Mouse (Mus musculus) CH12.LX (cell line): ENCODE data around the gene Arhgap28. TPM values are rescaled to one million over a fixed set of nuclear protein-coding genes. Genes with fewer than 3 reads are reported as not detected.

Source experiments
- DNase-seq: peaks from one replicate; pipeline ENCODE4 v3.0.0-alpha.2; 2013; ENCODE audit errors: extremely low read depth
- H3K27ac ChIP-seq: 2 replicates; pipeline ENCODE4 v1.5.1; 2012; ENCODE audit warnings: low read depth, mild to moderate bottlenecking, control low read depth, moderate library complexity; ENCODE audit not compliant: insufficient read depth
- H3K27me3 ChIP-seq: replicated peaks from 2 replicates; pipeline ENCODE3; 2012; ENCODE audit warnings: inconsistent platforms
- H3K36me3 ChIP-seq, 2 experiments: replicated peaks in 1 of 2; 2 replicates each; pipeline versions ENCODE3 to v1.6.1; 2012; ENCODE audit warnings: inconsistent platforms in 1 of 2, low read length in 1 of 2, mild to moderate bottlenecking in 1 of 2, mixed read lengths in 1 of 2, moderate library complexity in 1 of 2; ENCODE audit not compliant: control insufficient read depth in 1 of 2, insufficient read depth in 1 of 2
- H3K4me1 ChIP-seq, 2 experiments: 2 replicates each; pipeline ENCODE4 v1.6.1; 2012; ENCODE audit warnings: inconsistent platforms in 1 of 2, moderate library complexity in 1 of 2; ENCODE audit not compliant: insufficient read depth in 2 of 2, control insufficient read depth in 1 of 2
- H3K4me2 ChIP-seq: 2 replicates; pipeline ENCODE4 v1.6.1; 2012; ENCODE audit warnings: low read depth, mild to moderate bottlenecking, control low read depth; ENCODE audit not compliant: poor library complexity, insufficient read depth, severe bottlenecking
- H3K4me3 ChIP-seq, 3 experiments: fragments of 150-350 bp in 1 of 3; sonication (generic) in 1 of 3; replicated peaks in 1 of 3; 2 replicates each; pipeline versions ENCODE3 to v1.5.1; 2011 to 2012; ENCODE audit warnings: low read depth in 2 of 3, low read length in 2 of 3, mild to moderate bottlenecking in 2 of 3, moderate library complexity in 2 of 3, control low read depth in 1 of 3, improper control_type of control experiment in 1 of 3, inconsistent platforms in 1 of 3, mixed read lengths in 1 of 3; ENCODE audit not compliant: poor library complexity in 1 of 3
- H3K79me2 ChIP-seq: replicated peaks from 2 replicates; pipeline ENCODE4 v1.6.1; 2012; ENCODE audit warnings: mild to moderate bottlenecking, moderate library complexity; ENCODE audit not compliant: control insufficient read depth, poor library complexity, insufficient read depth, severe bottlenecking; ENCODE audit errors: extremely low read depth
- H3K9ac ChIP-seq: 2 replicates; pipeline ENCODE4 v1.6.1; 2012; ENCODE audit warnings: low read depth, mild to moderate bottlenecking, control low read depth, moderate library complexity; ENCODE audit not compliant: insufficient read depth
- H3K9me3 ChIP-seq: replicated peaks from 2 replicates; pipeline ENCODE3; 2012; ENCODE audit warnings: low read length, inconsistent platforms, mixed read lengths
- CHD1 ChIP-seq: IDR thresholded peaks from 2 replicates; pipeline ENCODE4 v1.6.1; 2012; ENCODE audit warnings: low read depth, low read length, improper control_type of control experiment, inconsistent platforms
- CHD2 ChIP-seq: IDR thresholded peaks from 2 replicates; pipeline ENCODE4 v1.6.1; 2011; ENCODE audit warnings: low read length, improper control_type of control experiment
- E2F4 ChIP-seq: IDR thresholded peaks from 2 replicates; pipeline ENCODE4 v1.6.1; 2011; ENCODE audit warnings: low read depth, low read length, improper control_type of control experiment; ENCODE audit not compliant: insufficient replicate concordance
- ELF1 ChIP-seq: IDR thresholded peaks from 2 replicates; pipeline ENCODE4 v1.6.1; 2014; ENCODE audit warnings: low read depth, mild to moderate bottlenecking, inconsistent platforms, low read length, improper control_type of control experiment
- GABPA ChIP-seq: IDR thresholded peaks from 2 replicates; pipeline ENCODE4 v1.6.1; 2012; ENCODE audit warnings: low read depth, low read length, improper control_type of control experiment, inconsistent platforms; ENCODE audit not compliant: insufficient replicate concordance
- MAFK ChIP-seq: IDR thresholded peaks from 2 replicates; pipeline ENCODE4 v1.6.1; 2011; ENCODE audit warnings: low read length, improper control_type of control experiment; ENCODE audit not compliant: insufficient replicate concordance
- MAZ ChIP-seq: IDR thresholded peaks from 2 replicates; pipeline ENCODE4 v1.6.1; 2012; ENCODE audit warnings: low read depth, mild to moderate bottlenecking, inconsistent platforms, low read length, improper control_type of control experiment, moderate library complexity
- MEF2A ChIP-seq: IDR thresholded peaks from 2 replicates; pipeline ENCODE4 v1.6.1; 2014; ENCODE audit warnings: low read depth, mild to moderate bottlenecking, inconsistent platforms, low read length, improper control_type of control experiment, borderline replicate concordance
- MYC ChIP-seq: IDR thresholded peaks from 2 replicates; pipeline ENCODE4 v1.6.1; 2011; ENCODE audit warnings: low read depth, mild to moderate bottlenecking, improper control_type of control experiment, low read length
- PAX5 ChIP-seq: IDR thresholded peaks from 2 replicates; pipeline ENCODE4 v1.6.1; 2012; ENCODE audit warnings: low read length, inconsistent platforms, mixed read lengths
- POLR2A ChIP-seq: IDR thresholded peaks from 2 replicates; pipeline ENCODE4 v1.6.1; 2011; ENCODE audit warnings: low read depth, mild to moderate bottlenecking, improper control_type of control experiment, low read length
- POLR2AphosphoS2 ChIP-seq: IDR thresholded peaks from 2 replicates; pipeline ENCODE4 v1.6.1; 2011; ENCODE audit warnings: low read depth, low read length, improper control_type of control experiment
- RAD21 ChIP-seq: IDR thresholded peaks from 2 replicates; pipeline ENCODE4 v1.6.1; 2011; ENCODE audit warnings: low read depth, mild to moderate bottlenecking, low read length, improper control_type of control experiment, moderate library complexity
- SIN3A ChIP-seq: IDR thresholded peaks from 2 replicates; pipeline ENCODE4 v1.6.1; 2012; ENCODE audit warnings: low read length, improper control_type of control experiment, inconsistent platforms
- TBP ChIP-seq: conservative IDR thresholded peaks from 2 replicates; pipeline ENCODE4 v1.6.1; 2011; ENCODE audit warnings: low read depth, low read length, improper control_type of control experiment
- USF1 ChIP-seq: IDR thresholded peaks from 2 replicates; pipeline ENCODE4 v1.6.1; 2014; ENCODE audit warnings: low read depth, mild to moderate bottlenecking, inconsistent platforms, low read length, improper control_type of control experiment
- ZMIZ1 ChIP-seq: IDR thresholded peaks from 2 replicates; pipeline ENCODE4 v1.6.1; 2012; ENCODE audit warnings: low read depth, mild to moderate bottlenecking, inconsistent platforms, low read length, improper control_type of control experiment
- ZNF384 ChIP-seq: IDR thresholded peaks from 2 replicates; pipeline ENCODE4 v1.6.1; 2012; ENCODE audit warnings: low read depth, low read length, improper control_type of control experiment, inconsistent platforms
- dilution Hi-C: fragments of 300-500 bp; cut with MboI; formaldehyde crosslinking; loops from 2 replicates; pipeline ENCODE4 v1.14.3; 2020; ENCODE audit warnings: low sequenced_read_pairs; ENCODE audit not compliant: extremely low pct_unique_long_range_greater_than_20kb, extremely low pct_ligation_motif_present
- in situ Hi-C: fragments of 300-500 bp; cut with MboI; formaldehyde crosslinking; loops from 3 replicates; pipeline ENCODE4 v1.14.3; 2019; ENCODE audit warnings: low sequenced_read_pairs, low pct_ligation_motif_present, low pct_unique_long_range_greater_than_20kb, mixed read lengths
- polyA plus RNA-seq: library from polyadenylated mRNA; unstranded; fragments of >175 nt; gene quantifications from 2 replicates; pipeline ENCODE4 v1.2.1, GENCODE M21; 2012; ENCODE audit warnings: low read depth; ENCODE audit not compliant: insufficient read length
- total RNA-seq, 2 experiments: library from RNA; depleted of rRNA; stranded (reverse); fragments of 300-350 nt in 1 of 2; fragments of >200 nt in 1 of 2; gene quantifications; 2 replicates each; pipeline ENCODE4 v1.2.3; 2012 to 2014

Gene Arhgap28
- total and polyA plus RNA-seq, 3 experiments, result not detected

DNA sequence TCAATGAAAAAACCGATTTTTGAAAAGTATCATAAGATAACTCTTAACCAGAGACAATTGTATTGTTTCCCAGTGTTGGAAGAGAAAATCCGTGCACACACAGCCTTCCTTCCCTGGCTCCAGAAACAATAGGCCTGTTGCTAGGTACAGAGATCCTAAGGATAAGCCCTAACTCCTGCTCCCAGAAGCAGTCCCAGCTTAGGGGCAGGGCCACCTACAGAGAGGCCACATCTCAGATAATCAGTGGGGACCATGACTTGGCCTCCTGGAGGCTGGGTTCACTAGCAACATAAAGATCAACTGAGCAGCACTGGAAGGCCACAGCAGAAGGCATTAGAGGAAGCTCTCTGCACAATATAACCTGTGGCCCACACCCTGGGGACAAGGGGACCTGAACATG is 27.5 kb downstream of the Arhgap28 start:
- Histone ChIP-seq H3K27me3 (no peaks in the 10 kb centered on the region), H3K4me3 (no peak overlapping the region), H3K9me3 (peaks cover 71% of the 10 kb centered on the region), H3K9ac (no peak overlapping the region), H3K27ac (no peak overlapping the region), H3K36me3 (no peaks in the 10 kb centered on the region), H3K79me2 (no peaks in the 10 kb centered on the region), H3K4me2 (no peak overlapping the region)
- in situ Hi-C loops, result no loop called here
- DNase-seq, result no peak
- TF ChIP-seq CHD2, result no peak
- TF ChIP-seq ELF1, result no peak
- TF ChIP-seq TBP, result no peak
- TF ChIP-seq RAD21, result no peak
- TF ChIP-seq ZMIZ1, result no peak
- TF ChIP-seq CHD1, result no peak
- no peak for TF ChIP-seq GABPA
- no peak for TF ChIP-seq POLR2A
- TF ChIP-seq, all 38 proteins: peak for 0
- no peaks in the 10 kb centered on the region for H3K4me1 ChIP-seq
- dilution Hi-C loops, result no loop called here

DNA sequence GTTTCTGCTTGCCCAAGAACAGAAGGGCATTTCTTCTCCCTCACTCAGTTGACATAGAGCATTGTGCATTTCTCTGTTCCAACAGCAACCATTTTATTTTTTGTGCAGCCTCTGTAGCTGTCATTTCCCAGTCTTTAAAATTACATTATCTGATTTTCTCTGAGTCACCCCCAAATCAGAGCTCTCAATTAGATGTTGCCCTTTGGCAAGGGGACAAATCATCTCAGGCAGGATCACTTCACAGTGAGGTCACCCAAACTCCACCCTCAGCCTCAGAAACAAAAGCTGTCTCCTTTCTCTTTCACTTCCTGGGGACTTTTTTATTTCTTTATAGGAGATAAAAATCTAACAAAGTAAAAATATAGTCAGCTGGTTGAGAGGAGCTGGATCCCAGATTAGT is 27.9 kb downstream of the Arhgap28 start:
- no peaks in the 10 kb centered on the region for H3K79me2 ChIP-seq
- peaks cover 74% of the 10 kb centered on the region for H3K9me3 ChIP-seq
- no peaks in the 10 kb centered on the region for H3K36me3 ChIP-seq
- dilution Hi-C loops, result no loop called here
- in situ Hi-C loops, result no loop called here
- no peaks in the 10 kb centered on the region for H3K4me1 ChIP-seq
- no peak overlapping the region for H3K9ac ChIP-seq
- H3K4me3 ChIP-seq, result no peak overlapping the region
- H3K27ac ChIP-seq, result no peak overlapping the region
- no peak overlapping the region for H3K4me2 ChIP-seq
- no peak for DNase-seq
- TF ChIP-seq MAZ (no peak), MAFK (no peak), GABPA (no peak), MYC (no peak), MEF2A (no peak), POLR2AphosphoS2 (no peak), USF1 (no peak), RAD21 (no peak), PAX5 (no peak), ZNF384 (no peak), E2F4 (no peak), ZMIZ1 (no peak), SIN3A (no peak)
- H3K27me3 ChIP-seq, result no peaks in the 10 kb centered on the region
